In the genomic region with DNA sequence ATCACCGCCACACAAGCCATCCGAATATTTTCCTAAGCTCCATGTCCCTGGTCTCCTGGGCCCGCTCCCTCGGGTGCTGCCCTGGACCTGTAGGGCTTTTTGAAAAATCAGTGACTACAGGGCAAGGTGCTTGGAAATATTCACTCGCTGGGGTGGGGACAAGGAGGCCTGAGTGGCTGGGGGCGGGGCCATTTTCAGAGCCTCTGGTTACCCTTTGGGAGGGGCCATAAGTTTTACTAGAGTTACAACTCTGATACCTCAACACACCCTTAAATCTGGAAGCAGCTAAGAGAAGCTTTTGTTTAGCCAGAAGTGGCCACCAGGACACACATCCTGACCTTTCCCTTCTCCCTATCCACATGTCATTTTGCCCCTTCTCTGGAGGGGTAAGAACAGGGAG, we compare ENCODE assay signal across 8 mouse cellular contexts. TPM values are rescaled to one million over a fixed set of nuclear protein-coding genes. Genes with fewer than 3 reads are reported as not detected.
DNase-seq lines count a peak whose midpoint lies in the region; ATAC-seq lines count a peak whose summit lies in the region.

No protein-coding gene starts in this region.

- no peak overlapping the region for H3K27ac ChIP-seq in heart, embryonic 14.5 days (replicated peaks in 1 of 2; ENCODE audit: control insufficient read depth in 1 of 2, insufficient read depth in 1 of 2, low read depth in 2 of 2, low read length in 2 of 2)
- peak overlapping the region; percentile 99 for H3K27ac ChIP-seq in embryonic facial prominence, embryonic 12.5 days
- H3K27ac ChIP-seq in limb, embryonic 10.5 days: peak overlapping the region; percentile 100
- peak overlapping the region; percentile 99 for H3K27ac ChIP-seq in midbrain, embryonic 13.5 days

- H3K4me1 ChIP-seq in heart, embryonic 14.5 days (ENCODE audit: control insufficient read depth in 2 of 2, insufficient read depth in 2 of 2, low read length in 2 of 2): peaks cover 27 to 58% of the 10 kb centered on the region in 2 experiments
- H3K4me1 ChIP-seq in embryonic facial prominence, embryonic 12.5 days: peaks cover 68% of the 10 kb centered on the region
- peaks cover 74% of the 10 kb centered on the region for H3K4me1 ChIP-seq in limb, embryonic 10.5 days
- peaks cover 78% of the 10 kb centered on the region for H3K4me1 ChIP-seq in midbrain, embryonic 13.5 days (replicated peaks)

- H3K4me2 ChIP-seq in heart, embryonic 14.5 days (ENCODE audit: low read length): peak overlapping the region; percentile 68
- H3K4me2 ChIP-seq in embryonic facial prominence, embryonic 12.5 days (replicated peaks): peak overlapping the region; percentile 96
- H3K4me2 ChIP-seq in midbrain, embryonic 13.5 days (replicated peaks): peak overlapping the region; percentile 89

- no peak for ATAC-seq in heart, embryonic 14.5 days (ENCODE audit: insufficient number of reproducible peaks, insufficient read depth, low FRiP score, low read depth)
- ATAC-seq in embryonic facial prominence, embryonic 12.5 days (ENCODE audit: insufficient number of reproducible peaks, insufficient read depth, low FRiP score, low TSS enrichment): no peak
- no peak for ATAC-seq in midbrain, embryonic 13.5 days
- ATAC-seq in frontal cortex, adult (ENCODE audit: low TSS enrichment): no peak
- no peak for ATAC-seq in erythroid progenitor cell, adult 5-6 weeks (replicated peaks; ENCODE audit: low FRiP score, poor library complexity, severe bottlenecking)
- no peak for ATAC-seq in granulocyte monocyte progenitor cell, adult 5-6 weeks (replicated peaks; ENCODE audit: poor library complexity, severe bottlenecking)

- intact Hi-C loops in heart, postnatal 14 days (cut with DNase I): no loop called here

- no peak for DNase-seq in heart, postnatal 14 days
- DNase-seq in limb, embryonic 10.5 days (ENCODE audit: low spot score): no peak

- H3K9me3 ChIP-seq in heart, embryonic 14.5 days (ENCODE audit: control insufficient read depth, low read length): no peaks in the 10 kb centered on the region
- no peaks in the 10 kb centered on the region for H3K9me3 ChIP-seq in embryonic facial prominence, embryonic 12.5 days
- H3K9me3 ChIP-seq in limb, embryonic 10.5 days (replicated peaks): no peaks in the 10 kb centered on the region
- no peaks in the 10 kb centered on the region for H3K9me3 ChIP-seq in midbrain, embryonic 13.5 days

- no peak overlapping the region; a peak in 1 of 4 replicates for H3K4me3 ChIP-seq in heart, embryonic 14.5 days (ENCODE audit: control insufficient read depth in 1 of 2, insufficient read depth in 1 of 2, low read depth in 1 of 2, low read length in 2 of 2)
- peak overlapping the region; percentile 85 for H3K4me3 ChIP-seq in embryonic facial prominence, embryonic 12.5 days
- peak overlapping the region; percentile 86 for H3K4me3 ChIP-seq in limb, embryonic 10.5 days
- H3K4me3 ChIP-seq in midbrain, embryonic 13.5 days (replicated peaks): peak overlapping the region; percentile 94

- H3K9ac ChIP-seq in heart, embryonic 14.5 days (ENCODE audit: low read length): peak overlapping the region; percentile 9; the same call in 1 of the 2 replicates
- peak overlapping the region; percentile 98; the same call in 1 of the 2 replicates for H3K9ac ChIP-seq in embryonic facial prominence, embryonic 12.5 days
- H3K9ac ChIP-seq in midbrain, embryonic 13.5 days (replicated peaks): peak overlapping the region; percentile 100

- WGBS in heart, embryonic 14.5 days: 72% methylated on average over 6 of the region's 6 CpGs
- WGBS in embryonic facial prominence, embryonic 12.5 days: 58% methylated on average over 6 of the region's 6 CpGs
- 77% methylated on average over 6 of the region's 6 CpGs for WGBS in limb, embryonic 10.5 days
- 49% methylated on average over 6 of the region's 6 CpGs for WGBS in midbrain, embryonic 13.5 days

- no peaks in the 10 kb centered on the region for H3K27me3 ChIP-seq in heart, embryonic 14.5 days (ENCODE audit: control insufficient read depth, insufficient read depth, low read length)
- H3K27me3 ChIP-seq in embryonic facial prominence, embryonic 12.5 days: no peaks in the 10 kb centered on the region
- no peaks in the 10 kb centered on the region for H3K27me3 ChIP-seq in limb, embryonic 10.5 days (ENCODE audit: low read depth, poor library complexity, severe bottlenecking)
- no peaks in the 10 kb centered on the region for H3K27me3 ChIP-seq in midbrain, embryonic 13.5 days

- peaks cover 48% of the 10 kb centered on the region for H3K36me3 ChIP-seq in heart, embryonic 14.5 days (ENCODE audit: control insufficient read depth, insufficient read depth, low read length)
- peaks cover 47% of the 10 kb centered on the region for H3K36me3 ChIP-seq in embryonic facial prominence, embryonic 12.5 days
- peaks cover 84% of the 10 kb centered on the region for H3K36me3 ChIP-seq in limb, embryonic 10.5 days
- peaks cover 50% of the 10 kb centered on the region for H3K36me3 ChIP-seq in midbrain, embryonic 13.5 days

RNA-seq across cellular contexts. Expression of gene Mex3a, which starts 5.0 kb away (rescaled TPM):
- 9.0 and 11.0 TPM in 2 replicates for polyA plus RNA-seq in heart, embryonic 14.5 days (2014; fragmentation: Nextera tagmentation; extraction: Ambion mirVana)
- total RNA-seq in heart, postnatal 14 days (2021): 1 to 10 TPM in 1 of 2 experiments, under 1 TPM in 1; 0.81 to 2.0 TPM
- 36.3 and 37.7 TPM in 2 replicates for polyA plus RNA-seq in embryonic facial prominence, embryonic 12.5 days (2016; fragmentation: Nextera tagmentation; extraction: Ambion mirVana)
- polyA plus RNA-seq in limb, embryonic 10.5 days (2016; fragmentation: Nextera tagmentation; extraction: Ambion mirVana): 28.9 and 34.8 TPM in 2 replicates
- 49.5 and 51.5 TPM in 2 replicates for polyA plus RNA-seq in midbrain, embryonic 13.5 days (2015; fragmentation: Nextera tagmentation; extraction: Ambion mirVana)
- 0.42 TPM in 1 of 2 replicates, not detected in the other for total RNA-seq in erythroid progenitor cell, adult 5-6 weeks (2015; ENCODE audit: low replicate concordance)
- 0.08 and 0.26 TPM in 2 replicates for total RNA-seq in erythroid progenitor cell, adult 5-6 weeks (2017; ENCODE audit: low replicate concordance)
- 3.8 and 5.1 TPM in 2 replicates for total RNA-seq in granulocyte monocyte progenitor cell, adult 5-6 weeks (2014; fragmentation: Nextera tagmentation)
- total RNA-seq in granulocyte monocyte progenitor cell, adult 5-6 weeks (2017): 1.7 and 2.5 TPM in 2 replicates

RNA-seq across cellular contexts. Expression of gene Rab25, which starts 11.0 kb away (rescaled TPM):
- 0.30 TPM in 1 of 2 replicates, not detected in the other for polyA plus RNA-seq in heart, embryonic 14.5 days (2014; fragmentation: Nextera tagmentation; extraction: Ambion mirVana)
- total RNA-seq in heart, postnatal 14 days (2021): under 1 TPM in 1 of 2 experiments, not detected in 1; 0.33 TPM
- polyA plus RNA-seq in embryonic facial prominence, embryonic 12.5 days (2016; fragmentation: Nextera tagmentation; extraction: Ambion mirVana): 4.0 and 5.5 TPM in 2 replicates
- 1.7 and 3.7 TPM in 2 replicates for polyA plus RNA-seq in limb, embryonic 10.5 days (2016; fragmentation: Nextera tagmentation; extraction: Ambion mirVana)
- not detected in 2 replicates for polyA plus RNA-seq in midbrain, embryonic 13.5 days (2015; fragmentation: Nextera tagmentation; extraction: Ambion mirVana)
- total RNA-seq in erythroid progenitor cell, adult 5-6 weeks (2015; ENCODE audit: low replicate concordance): not detected in 2 replicates
- not detected in 2 replicates for total RNA-seq in erythroid progenitor cell, adult 5-6 weeks (2017; ENCODE audit: low replicate concordance)
- total RNA-seq in granulocyte monocyte progenitor cell, adult 5-6 weeks (2014; fragmentation: Nextera tagmentation): 1.0 and 1.2 TPM in 2 replicates
- not detected in 2 replicates for total RNA-seq in granulocyte monocyte progenitor cell, adult 5-6 weeks (2017)

RNA-seq across cellular contexts. Expression of gene Lamtor2, which starts 15.7 kb away (rescaled TPM):
- 75.6 and 87.5 TPM in 2 replicates for polyA plus RNA-seq in heart, embryonic 14.5 days (2014; fragmentation: Nextera tagmentation; extraction: Ambion mirVana)
- total RNA-seq in heart, postnatal 14 days (2021): 10 to 100 TPM; 77.7 TPM
- 144 and 146 TPM in 2 replicates for polyA plus RNA-seq in embryonic facial prominence, embryonic 12.5 days (2016; fragmentation: Nextera tagmentation; extraction: Ambion mirVana)
- polyA plus RNA-seq in limb, embryonic 10.5 days (2016; fragmentation: Nextera tagmentation; extraction: Ambion mirVana): 151 and 159 TPM in 2 replicates
- polyA plus RNA-seq in midbrain, embryonic 13.5 days (2015; fragmentation: Nextera tagmentation; extraction: Ambion mirVana): 181 and 182 TPM in 2 replicates
- total RNA-seq in erythroid progenitor cell, adult 5-6 weeks (2015; ENCODE audit: low replicate concordance): 9.0 and 12.6 TPM in 2 replicates
- total RNA-seq in erythroid progenitor cell, adult 5-6 weeks (2017; ENCODE audit: low replicate concordance): 7.7 and 23.3 TPM in 2 replicates
- total RNA-seq in granulocyte monocyte progenitor cell, adult 5-6 weeks (2014; fragmentation: Nextera tagmentation): 60.7 and 74.3 TPM in 2 replicates
- total RNA-seq in granulocyte monocyte progenitor cell, adult 5-6 weeks (2017): 102 and 122 TPM in 2 replicates

RNA-seq across cellular contexts. Expression of gene Ubqln4, which starts 16.4 kb away (rescaled TPM):
- polyA plus RNA-seq in heart, embryonic 14.5 days (2014; fragmentation: Nextera tagmentation; extraction: Ambion mirVana): 37.4 and 37.5 TPM in 2 replicates
- total RNA-seq in heart, postnatal 14 days (2021): 10 to 100 TPM; 55.4 to 60.0 TPM
- 57.5 and 63.7 TPM in 2 replicates for polyA plus RNA-seq in embryonic facial prominence, embryonic 12.5 days (2016; fragmentation: Nextera tagmentation; extraction: Ambion mirVana)
- polyA plus RNA-seq in limb, embryonic 10.5 days (2016; fragmentation: Nextera tagmentation; extraction: Ambion mirVana): 78.8 and 79.5 TPM in 2 replicates
- 39.1 and 46.7 TPM in 2 replicates for polyA plus RNA-seq in midbrain, embryonic 13.5 days (2015; fragmentation: Nextera tagmentation; extraction: Ambion mirVana)
- 8.6 and 10.1 TPM in 2 replicates for total RNA-seq in erythroid progenitor cell, adult 5-6 weeks (2015; ENCODE audit: low replicate concordance)
- 6.3 and 7.6 TPM in 2 replicates for total RNA-seq in erythroid progenitor cell, adult 5-6 weeks (2017; ENCODE audit: low replicate concordance)
- total RNA-seq in granulocyte monocyte progenitor cell, adult 5-6 weeks (2014; fragmentation: Nextera tagmentation): 64.7 and 67.9 TPM in 2 replicates
- total RNA-seq in granulocyte monocyte progenitor cell, adult 5-6 weeks (2017): 37.9 and 39.6 TPM in 2 replicates

RNA-seq across cellular contexts. Expression of gene Lmna, which starts 27.4 kb away (rescaled TPM):
- 76.7 and 84.1 TPM in 2 replicates for polyA plus RNA-seq in heart, embryonic 14.5 days (2014; fragmentation: Nextera tagmentation; extraction: Ambion mirVana)
- 100 to 1,000 TPM; 128 TPM for total RNA-seq in heart, postnatal 14 days (2021)
- 109 and 113 TPM in 2 replicates for polyA plus RNA-seq in embryonic facial prominence, embryonic 12.5 days (2016; fragmentation: Nextera tagmentation; extraction: Ambion mirVana)
- polyA plus RNA-seq in limb, embryonic 10.5 days (2016; fragmentation: Nextera tagmentation; extraction: Ambion mirVana): 9.2 and 14.5 TPM in 2 replicates
- 21.4 and 23.4 TPM in 2 replicates for polyA plus RNA-seq in midbrain, embryonic 13.5 days (2015; fragmentation: Nextera tagmentation; extraction: Ambion mirVana)
- total RNA-seq in erythroid progenitor cell, adult 5-6 weeks (2015; ENCODE audit: low replicate concordance): 31.7 and 48.2 TPM in 2 replicates
- total RNA-seq in erythroid progenitor cell, adult 5-6 weeks (2017; ENCODE audit: low replicate concordance): 182 and 260 TPM in 2 replicates
- not detected in 2 replicates for total RNA-seq in granulocyte monocyte progenitor cell, adult 5-6 weeks (2014; fragmentation: Nextera tagmentation)
- total RNA-seq in granulocyte monocyte progenitor cell, adult 5-6 weeks (2017): 0.41 and 1.6 TPM in 2 replicates

Comparison
In these comparisons a context has a peak if more than half of its experiments do, and no peak if none do; other contexts are left out.
1. H3K27ac ChIP-seq: peak in embryonic facial prominence, embryonic 12.5 days (single experiment), limb, embryonic 10.5 days (single experiment) and midbrain, embryonic 13.5 days (single experiment); none in heart, embryonic 14.5 days (0 of 2).
2. H3K4me3 ChIP-seq: peak in embryonic facial prominence, embryonic 12.5 days (single experiment), limb, embryonic 10.5 days (single experiment) and midbrain, embryonic 13.5 days (single experiment); none in heart, embryonic 14.5 days (0 of 2).
3. H3K9ac ChIP-seq: peak in every context shown above with its lines; median percentile 100 in midbrain, embryonic 13.5 days; 98 in embryonic facial prominence, embryonic 12.5 days; 9 in heart, embryonic 14.5 days.
4. Peak in every context shown above with its lines, with median percentiles within 50 percentile points of each other: H3K4me2 ChIP-seq.